Comparison of ENCODE assay signal across 32 mouse cellular contexts in the genomic region with DNA sequence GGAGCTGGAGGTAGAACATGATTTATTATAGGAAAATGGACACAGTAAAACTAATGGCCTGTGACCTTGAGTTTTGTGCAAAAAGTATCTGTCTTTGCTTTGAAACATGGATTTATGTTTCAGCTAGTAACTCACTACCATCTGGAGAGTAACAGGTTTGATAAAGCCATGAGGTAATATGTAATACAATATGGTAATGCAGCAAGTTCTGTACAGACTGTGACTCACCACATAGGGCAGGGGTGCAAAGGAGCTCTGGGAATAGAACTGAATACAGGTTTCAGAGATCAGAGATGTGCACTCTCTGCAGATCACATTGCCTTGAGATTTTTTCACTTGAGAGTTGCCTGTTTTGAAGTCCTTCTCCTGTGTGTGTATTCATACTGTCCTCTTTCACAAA.
"Had no signal": no experiment of that assay in that cellular context is flagged by ENCODE, and none has a peak within 500 bp of the region (broad histone marks: within the 10 kb centered on the region; RNA-seq: fewer than 3 reads in every experiment).

No protein-coding gene starts in this region.

- DNase-seq: heart, adult 18-20 months; heart, adult 2 months; heart, postnatal 10 days; heart, postnatal 14 days; heart, postnatal 36 days; heart, postnatal 4 days; kidney, adult 11 months; kidney, adult 18-20 months; kidney, adult 2 months; kidney, postnatal 10 days; kidney, postnatal 14 days; kidney, postnatal 4 days; layer of hippocampus, adult 9-11 months; layer of hippocampus, postnatal 36 days had no signal

- H3K36me3 ChIP-seq: heart, embryonic 10.5 days; heart, embryonic 12.5 days; heart, embryonic 13.5 days; heart, embryonic 15.5 days; hindbrain, embryonic 10.5 days; hindbrain, embryonic 12.5 days; hindbrain, embryonic 13.5 days; hindbrain, embryonic 15.5 days; intestine, embryonic 15.5 days had no signal

- H3K4me3 ChIP-seq: heart, adult 2 months; heart, embryonic 10.5 days; heart, embryonic 12.5 days; heart, embryonic 13.5 days; heart, embryonic 15.5 days; hindbrain, embryonic 10.5 days; hindbrain, embryonic 12.5 days; hindbrain, embryonic 13.5 days; hindbrain, embryonic 15.5 days; intestine, embryonic 15.5 days; layer of hippocampus, adult 2 months; left cerebral cortex, adult 2 months had no signal

- H3K27me3 ChIP-seq: heart, embryonic 12.5 days; heart, embryonic 13.5 days; heart, embryonic 15.5 days; hindbrain, embryonic 12.5 days; hindbrain, embryonic 13.5 days; hindbrain, embryonic 15.5 days; intestine, embryonic 15.5 days had no signal

- ATAC-seq: hindbrain, embryonic 16.5 days; hindbrain, postnatal 0 days; inflammation-experienced regulatory T-cells, adult 6 months; intestine, embryonic 15.5 days; intestine, embryonic 16.5 days; intestine, postnatal 0 days had no signal

- H3K9ac ChIP-seq: heart, embryonic 12.5 days; heart, embryonic 13.5 days; heart, embryonic 15.5 days; hindbrain, embryonic 12.5 days; hindbrain, embryonic 13.5 days; hindbrain, embryonic 14.5 days; hindbrain, embryonic 15.5 days; intestine, embryonic 15.5 days had no signal

- H3K4me2 ChIP-seq: heart, embryonic 11.5 days; heart, embryonic 12.5 days; heart, embryonic 13.5 days; heart, embryonic 15.5 days; hindbrain, embryonic 12.5 days; hindbrain, embryonic 13.5 days; hindbrain, embryonic 14.5 days; hindbrain, embryonic 15.5 days; intestine, embryonic 15.5 days had no signal

- H3K27ac ChIP-seq: heart, adult 2 months; heart, embryonic 10.5 days; heart, embryonic 13.5 days; heart, embryonic 15.5 days; hindbrain, embryonic 10.5 days; hindbrain, embryonic 12.5 days; hindbrain, embryonic 13.5 days; hindbrain, embryonic 14.5 days; hindbrain, embryonic 15.5 days; hindbrain, postnatal 0 days; intestine, embryonic 15.5 days; layer of hippocampus, adult 2 months; left cerebral cortex, adult 2 months had no signal

- H3K4me1 ChIP-seq: heart, embryonic 10.5 days; heart, embryonic 12.5 days; heart, embryonic 13.5 days; heart, embryonic 15.5 days; hindbrain, embryonic 10.5 days; hindbrain, embryonic 12.5 days; hindbrain, embryonic 13.5 days; hindbrain, embryonic 15.5 days; intestine, embryonic 15.5 days had no signal

- H3K9me3 ChIP-seq: heart, embryonic 10.5 days; heart, embryonic 12.5 days; heart, embryonic 13.5 days; heart, embryonic 15.5 days; hindbrain, embryonic 10.5 days; hindbrain, embryonic 12.5 days; hindbrain, embryonic 13.5 days; hindbrain, embryonic 15.5 days; intestine, embryonic 15.5 days had no signal
